Mouse (Mus musculus): ENCODE data around the gene Dedd2.

Gene Dedd2

GRCm38 (mm10) chr7:25181814-25182213, 38.6 kb downstream of the Dedd2 start:
- ATAC-seq (ENCODE audit: insufficient number of reproducible peaks, low FRiP score, low TSS enrichment) = no peak

GRCm38 (mm10) chr7:25181331-25181790, 39.1 kb downstream of the Dedd2 start:
- ATAC-seq (ENCODE audit: insufficient number of reproducible peaks, low FRiP score, low TSS enrichment) = no peak

- ATAC-seq (ENCODE audit: insufficient number of reproducible peaks, low FRiP score, low TSS enrichment) = no peak
Observed at GRCm38 (mm10) chr7:25180512-25180911, 39.9 kb downstream of the Dedd2 start.

- ATAC-seq (ENCODE audit: insufficient number of reproducible peaks, low FRiP score, low TSS enrichment) = peak; percentile 88
Observed at GRCm38 (mm10) chr7:25179606-25180161, 40.7 kb downstream of the Dedd2 start, which contains the start of gene Pou2f2. Gene Pou2f2 (minus strand): TSS chr7:25179726.

DNA sequence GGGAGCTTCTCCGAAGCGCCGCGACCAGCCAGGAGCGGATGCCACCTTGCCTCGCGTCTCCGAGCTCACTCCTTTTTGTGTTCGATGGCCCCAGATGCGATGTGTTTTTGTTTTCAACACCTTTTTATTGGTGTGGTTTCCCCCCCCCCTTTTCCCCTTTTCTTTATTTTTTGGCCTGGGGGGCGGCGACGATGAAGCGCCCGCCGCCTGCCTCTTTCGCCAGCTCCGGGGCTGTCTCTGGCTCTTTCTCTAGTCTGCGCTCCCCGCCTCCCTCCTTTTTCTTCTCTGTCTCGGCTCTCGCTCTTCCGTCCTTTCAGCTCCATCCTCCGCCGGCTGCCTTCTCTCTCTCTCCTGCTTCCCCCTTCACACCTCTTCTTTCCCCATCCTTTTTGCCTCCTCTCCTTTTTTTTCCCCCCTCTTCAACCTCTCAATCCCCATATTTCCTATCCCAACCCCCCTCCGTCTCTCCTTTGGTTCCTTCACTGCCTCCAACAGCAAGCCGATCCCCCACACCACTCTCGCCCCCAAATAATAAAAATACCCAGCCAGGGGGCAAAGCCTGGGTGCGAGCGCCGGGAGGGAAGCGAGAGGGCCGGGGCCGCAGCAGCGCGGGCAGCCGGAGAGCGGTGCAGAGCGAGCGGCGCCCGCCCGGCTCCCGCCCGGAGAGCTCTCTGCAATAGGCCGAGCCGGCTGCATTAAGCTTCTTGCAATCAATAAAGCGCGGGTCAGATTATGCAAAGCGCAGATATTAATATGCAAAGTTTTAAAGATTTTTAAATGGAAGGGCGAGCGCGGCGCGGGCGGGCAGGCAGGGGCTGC, 41.4 kb downstream of the Dedd2 start:
- 0 out of 2 replicates have a peak, but pooled peaks have one; percentile 22 for ATAC-seq (ENCODE audit: insufficient number of reproducible peaks, low FRiP score, low TSS enrichment)

- no peak for ATAC-seq (ENCODE audit: insufficient number of reproducible peaks, low FRiP score, low TSS enrichment)
Observed at GRCm38 (mm10) chr7:25178317-25178716, 42.1 kb downstream of the Dedd2 start.

DNA sequence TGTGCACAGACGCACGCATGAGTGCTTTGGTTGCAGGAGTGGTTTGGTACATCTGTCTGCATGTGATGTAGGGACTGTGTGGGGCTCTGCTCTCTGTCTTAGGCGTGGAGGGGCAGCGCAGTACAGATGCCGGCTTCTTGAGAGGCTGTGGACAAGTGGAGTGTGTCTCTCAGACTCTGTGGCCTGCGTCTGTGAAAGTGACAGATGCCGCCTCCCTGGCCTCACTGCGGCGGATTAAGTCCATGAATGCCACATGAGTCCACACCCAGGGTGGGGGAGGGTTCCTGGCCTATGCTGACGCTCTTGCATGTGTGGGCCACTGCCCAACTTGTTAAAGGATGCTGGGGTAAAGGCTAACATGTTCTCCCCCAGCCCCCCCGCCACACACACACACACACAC, 46.1 kb downstream of the Dedd2 start:
- ATAC-seq (ENCODE audit: insufficient number of reproducible peaks, low FRiP score, low TSS enrichment) = no peak

DNA sequence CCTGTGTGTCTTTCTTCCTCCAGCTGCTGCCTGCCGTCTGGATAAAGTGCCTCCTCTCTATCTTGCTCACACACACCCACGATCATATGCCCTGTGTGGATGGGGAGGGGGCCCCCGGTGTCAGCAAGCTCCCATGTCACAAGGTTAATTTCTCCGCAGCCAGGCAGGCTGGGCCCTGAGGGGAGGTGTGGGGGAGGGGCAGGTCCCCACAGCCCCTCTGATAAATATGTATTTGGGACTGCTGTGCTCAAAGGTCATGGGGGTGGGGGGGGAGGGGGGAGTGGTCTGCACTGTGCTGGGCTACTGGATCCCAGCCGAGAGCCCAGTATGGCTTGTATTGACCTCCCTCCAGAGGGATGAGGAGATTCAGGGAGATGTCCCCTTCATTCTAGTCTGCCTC, 47.7 kb downstream of the Dedd2 start:
- ATAC-seq (ENCODE audit: insufficient number of reproducible peaks, low FRiP score, low TSS enrichment) = no peak

DNA sequence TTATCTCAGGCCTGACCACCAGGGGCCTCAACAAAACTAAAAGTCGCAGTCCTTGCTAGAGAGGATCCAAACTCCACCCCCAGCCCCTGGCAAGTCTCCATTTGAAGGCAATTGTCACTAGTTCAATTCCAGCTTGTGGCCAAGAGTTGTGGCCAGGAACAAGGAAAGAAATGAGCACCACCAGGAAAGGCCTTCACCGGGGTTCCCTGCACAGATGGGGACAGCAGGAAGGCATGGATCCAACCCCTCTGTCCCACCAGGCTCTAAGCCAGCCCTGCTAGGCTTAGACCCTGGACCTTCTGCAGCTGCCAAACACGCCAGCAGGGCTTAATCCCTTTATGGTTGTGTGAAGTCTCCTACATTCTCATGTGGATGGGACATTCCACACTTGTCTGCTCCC, 49.8 kb downstream of the Dedd2 start:
- ATAC-seq (ENCODE audit: insufficient number of reproducible peaks, low FRiP score, low TSS enrichment) = no peak

GRCm38 (mm10) chr7:25166106-25166505, 54.3 kb downstream of the Dedd2 start:
- no peak for ATAC-seq (ENCODE audit: insufficient number of reproducible peaks, low FRiP score, low TSS enrichment)

- ATAC-seq (ENCODE audit: insufficient number of reproducible peaks, low FRiP score, low TSS enrichment) = no peak
Observed at GRCm38 (mm10) chr7:25156158-25156648, 64.2 kb downstream of the Dedd2 start.

- ATAC-seq (ENCODE audit: insufficient number of reproducible peaks, low FRiP score, low TSS enrichment) = no peak
Observed at GRCm38 (mm10) chr7:25155469-25156157, 64.8 kb downstream of the Dedd2 start.

DNA sequence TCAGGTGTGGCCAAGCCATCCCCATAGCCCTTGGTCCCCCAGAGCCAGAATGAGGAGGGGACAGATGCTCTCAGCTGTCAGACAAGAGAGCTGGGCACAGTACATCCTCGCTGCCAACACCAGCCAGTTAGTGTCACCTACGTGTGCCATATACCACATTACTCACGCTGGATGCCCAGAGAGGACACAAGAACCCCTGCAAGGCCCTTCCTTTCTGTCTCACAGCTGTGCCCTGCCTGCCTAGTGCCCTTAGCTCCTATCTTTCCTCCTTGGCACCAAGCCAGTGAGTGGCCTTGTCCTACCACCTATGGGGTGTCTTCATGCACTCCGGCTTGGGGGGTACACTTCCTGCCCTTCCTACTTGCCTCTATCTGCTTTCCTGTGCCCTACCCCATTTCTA, 65.8 kb downstream of the Dedd2 start:
- ATAC-seq (ENCODE audit: insufficient number of reproducible peaks, low FRiP score, low TSS enrichment) = no peak

GRCm38 (mm10) chr7:25153841-25154240, 66.6 kb downstream of the Dedd2 start:
- ATAC-seq (ENCODE audit: insufficient number of reproducible peaks, low FRiP score, low TSS enrichment) = no peak

DNA sequence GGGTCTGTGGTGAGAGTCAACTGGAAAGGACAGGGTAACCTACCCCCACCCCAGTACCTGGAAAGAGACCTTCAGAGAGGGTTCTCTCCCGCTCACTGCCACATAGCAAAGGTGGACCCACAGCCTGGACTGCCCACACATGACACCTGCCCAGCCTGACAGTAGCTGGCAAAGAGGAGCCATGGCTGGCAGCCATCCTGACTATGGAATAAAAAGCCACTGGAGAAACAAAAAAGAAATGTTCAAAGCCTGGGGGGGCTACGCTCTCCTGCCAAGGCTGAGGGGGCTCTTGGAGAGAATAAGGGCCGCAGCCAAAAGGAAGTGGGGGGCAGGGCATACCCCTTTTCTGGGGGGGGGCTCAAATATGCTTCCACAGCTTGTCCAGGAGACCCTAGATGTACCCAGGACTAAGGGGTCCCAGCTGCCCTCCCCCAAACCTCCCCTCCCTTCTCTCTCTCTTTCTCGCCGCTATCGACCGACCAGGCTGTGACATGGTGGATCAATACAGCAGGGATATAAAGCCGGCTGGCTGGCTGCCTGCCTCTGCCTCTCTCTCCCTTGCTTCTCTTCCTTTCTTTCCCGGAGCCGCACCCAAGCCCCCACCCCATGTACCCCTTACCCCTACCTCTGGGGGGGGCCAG, 68.4 kb downstream of the Dedd2 start:
- ATAC-seq (ENCODE audit: insufficient number of reproducible peaks, low FRiP score, low TSS enrichment) = 0 out of 2 replicates have a peak, but pooled peaks have one; percentile 40

- no peak for ATAC-seq (ENCODE audit: insufficient number of reproducible peaks, low FRiP score, low TSS enrichment)
Observed at GRCm38 (mm10) chr7:25151009-25151408, 69.4 kb downstream of the Dedd2 start.

DNA sequence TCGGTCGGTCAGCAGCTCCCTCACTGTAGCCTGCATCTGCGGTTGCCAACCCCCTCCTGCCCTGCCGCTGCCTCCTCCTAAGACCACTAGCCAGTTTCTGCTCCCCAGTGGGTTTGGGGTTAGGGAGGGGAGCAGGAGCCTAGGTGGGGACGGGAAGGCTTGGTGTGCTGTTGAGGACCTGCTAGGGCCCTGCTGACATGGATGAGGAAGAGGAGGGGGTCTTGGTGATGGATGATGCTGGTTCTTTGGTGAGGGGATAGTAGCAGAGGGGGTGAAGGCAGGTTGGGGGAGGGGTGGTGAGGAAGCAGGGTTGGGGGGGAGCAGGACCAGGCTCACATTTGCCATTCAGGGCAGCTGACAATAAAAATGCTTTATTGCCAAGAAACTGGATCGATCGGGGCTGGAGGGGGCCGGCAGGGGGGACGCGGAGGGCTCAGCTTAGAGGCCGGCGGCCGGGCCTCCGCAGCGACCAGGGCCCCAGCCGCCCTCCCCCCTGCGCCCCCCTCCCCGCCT, 70.2 kb downstream of the Dedd2 start:
- no peak for ATAC-seq (ENCODE audit: insufficient number of reproducible peaks, low FRiP score, low TSS enrichment)
